Mouse (Mus musculus): Measurements from ENCODE around the gene Tom1l2. TPM values are rescaled to one million over a fixed set of nuclear protein-coding genes. Genes with fewer than 3 reads are reported as not detected.

The Tom1l2 gene
- polyA plus RNA-seq, 1 experiment from 2014 or later = 8.1 TPM

- Histone ChIP-seq H3K4me3 (ENCODE audit: inconsistent target) (no peak overlapping the region), H3K79me2 (ENCODE audit: inconsistent target) (no peaks in the 10 kb centered on the region), H3K36me3 (ENCODE audit: inconsistent target) (no peaks in the 10 kb centered on the region), H3K27ac (no peak overlapping the region)
- WGBS (ENCODE audit: missing documents) = 100% methylated on average over 2 of the region's 2 CpGs
These were observed 99.2 kb downstream of the Tom1l2 start for GRCm38 (mm10) chr11:60253546-60253945.

GRCm38 (mm10) chr11:60250971-60251643, 101.6 kb downstream of the Tom1l2 start:
- Histone ChIP-seq H3K27ac (no peak overlapping the region), H3K79me2 (ENCODE audit: inconsistent target) (no peaks in the 10 kb centered on the region), H3K36me3 (ENCODE audit: inconsistent target) (no peaks in the 10 kb centered on the region), H3K4me3 (ENCODE audit: inconsistent target) (no peak overlapping the region)
- 66% methylated on average over 6 of the region's 6 CpGs for WGBS (ENCODE audit: missing documents)

- Histone ChIP-seq H3K36me3 (ENCODE audit: inconsistent target) (no peaks in the 10 kb centered on the region), H3K79me2 (ENCODE audit: inconsistent target) (no peaks in the 10 kb centered on the region), H3K4me3 (ENCODE audit: inconsistent target) (no peak overlapping the region), H3K27ac (no peak overlapping the region)
- 94% methylated on average over 2 of the region's 2 CpGs for WGBS (ENCODE audit: missing documents)
These were observed 102.8 kb downstream of the Tom1l2 start for GRCm38 (mm10) chr11:60249885-60250284.

DNA sequence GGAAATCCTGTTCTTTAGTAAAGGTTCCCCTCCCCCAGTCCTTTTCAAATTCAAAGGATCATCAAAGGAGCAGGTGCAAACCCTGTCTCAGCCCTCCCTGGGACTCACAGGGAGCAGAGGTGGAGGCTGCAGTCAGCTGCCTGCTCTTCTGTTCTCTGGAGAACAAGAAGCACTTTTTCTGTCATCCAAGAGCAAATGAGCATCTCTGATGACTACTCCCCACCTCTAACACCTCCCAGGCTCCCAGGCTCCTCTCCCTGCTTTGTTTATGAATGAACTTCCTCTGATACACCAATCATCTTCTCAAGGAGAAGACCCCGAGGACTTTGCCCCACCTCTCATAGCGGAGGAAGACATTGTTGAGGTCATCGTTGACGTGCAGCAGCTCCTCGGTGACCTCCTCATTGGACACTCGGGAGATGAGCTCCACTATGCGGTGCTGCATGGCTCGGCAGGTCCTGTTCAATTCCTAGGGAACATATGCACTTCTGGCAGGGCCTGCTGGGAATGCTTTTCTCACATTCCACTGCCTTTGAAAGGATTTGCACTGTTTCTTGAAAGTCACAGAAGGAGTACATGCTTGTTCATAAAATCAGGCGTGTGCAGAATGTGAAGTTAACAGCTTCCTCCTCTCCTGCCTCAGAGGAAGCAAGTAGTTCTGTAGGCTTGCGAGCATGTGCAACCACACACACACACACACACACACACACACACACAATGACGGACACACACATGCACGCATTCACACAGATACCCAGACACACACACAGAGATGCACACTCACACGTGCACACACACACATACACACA, 103.9 kb downstream of the Tom1l2 start:
- H3K27ac ChIP-seq = no peak overlapping the region
- no peaks in the 10 kb centered on the region for H3K36me3 ChIP-seq (ENCODE audit: inconsistent target)
- WGBS (ENCODE audit: missing documents) = 55% methylated on average over 13 of the region's 13 CpGs
- H3K79me2 ChIP-seq (ENCODE audit: inconsistent target) = no peaks in the 10 kb centered on the region
- H3K4me3 ChIP-seq (ENCODE audit: inconsistent target) = no peak overlapping the region

- Histone ChIP-seq H3K4me3 (ENCODE audit: inconsistent target) (no peak overlapping the region), H3K36me3 (ENCODE audit: inconsistent target) (no peaks in the 10 kb centered on the region), H3K27ac (no peak overlapping the region), H3K79me2 (ENCODE audit: inconsistent target) (no peaks in the 10 kb centered on the region)
- 53% methylated on average over 4 of the region's 5 CpGs for WGBS (ENCODE audit: missing documents)
These were observed 104.8 kb downstream of the Tom1l2 start for GRCm38 (mm10) chr11:60247753-60248550.

DNA sequence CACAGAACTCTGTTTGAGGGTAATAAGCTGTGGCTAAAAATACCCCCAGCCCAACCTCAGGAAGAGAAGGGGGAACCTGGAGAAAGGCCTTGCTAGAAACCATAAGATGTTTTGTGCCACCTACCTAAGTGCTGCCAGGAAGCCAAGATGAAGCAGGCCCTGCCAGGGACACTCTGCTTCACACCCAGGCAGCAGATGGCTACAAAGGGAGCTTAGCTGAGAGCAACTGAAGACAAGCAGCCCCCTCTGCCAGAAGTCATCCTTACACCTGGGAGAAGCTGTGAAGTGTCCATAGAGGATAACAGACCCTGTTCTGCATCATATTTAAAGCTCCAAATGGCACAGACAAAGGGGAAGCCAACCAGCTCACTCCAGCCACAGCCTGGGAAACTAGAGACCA, 106.6 kb downstream of the Tom1l2 start:
- no peak overlapping the region for H3K4me3 ChIP-seq (ENCODE audit: inconsistent target)
- no peak overlapping the region for H3K27ac ChIP-seq
- no peaks in the 10 kb centered on the region for H3K36me3 ChIP-seq (ENCODE audit: inconsistent target)
- H3K79me2 ChIP-seq (ENCODE audit: inconsistent target) = no peaks in the 10 kb centered on the region

- no peaks in the 10 kb centered on the region for H3K36me3 ChIP-seq (ENCODE audit: inconsistent target)
- H3K27ac ChIP-seq = no peak overlapping the region
- no peaks in the 10 kb centered on the region for H3K79me2 ChIP-seq (ENCODE audit: inconsistent target)
- H3K4me3 ChIP-seq (ENCODE audit: inconsistent target) = no peak overlapping the region
- 89% methylated on average over 10 of the region's 11 CpGs for WGBS (ENCODE audit: missing documents)
These were observed 108.1 kb downstream of the Tom1l2 start for GRCm38 (mm10) chr11:60244503-60245143.

- 97% methylated on average over 4 of the region's 4 CpGs for WGBS (ENCODE audit: missing documents)
These were observed 112.2 kb downstream of the Tom1l2 start for GRCm38 (mm10) chr11:60240509-60240908.

GRCm38 (mm10) chr11:60235351-60235750, 117.4 kb downstream of the Tom1l2 start:
- Histone ChIP-seq H3K36me3 (ENCODE audit: inconsistent target) (no peaks in the 10 kb centered on the region), H3K4me3 (ENCODE audit: inconsistent target) (no peak overlapping the region), H3K79me2 (ENCODE audit: inconsistent target) (no peaks in the 10 kb centered on the region), H3K27ac (no peak overlapping the region)
- WGBS (ENCODE audit: missing documents) = 91% methylated on average over 5 of the region's 5 CpGs

More at GRCm38 (mm10) chr11:60240509-60240908, 112.2 kb downstream of the Tom1l2 start:
- Histone ChIP-seq H3K4me3 (ENCODE audit: inconsistent target) (no peak overlapping the region), H3K27ac (no peak overlapping the region), H3K79me2 (ENCODE audit: inconsistent target) (no peaks in the 10 kb centered on the region), H3K36me3 (ENCODE audit: inconsistent target) (no peaks in the 10 kb centered on the region)

- 87% methylated on average over 8 of the region's 8 CpGs for WGBS (ENCODE audit: missing documents)
- Histone ChIP-seq H3K4me3 (ENCODE audit: inconsistent target) (no peak overlapping the region), H3K27ac (no peak overlapping the region), H3K79me2 (ENCODE audit: inconsistent target) (no peaks in the 10 kb centered on the region), H3K36me3 (ENCODE audit: inconsistent target) (no peaks in the 10 kb centered on the region)
These were observed 119.5 kb downstream of the Tom1l2 start for GRCm38 (mm10) chr11:60233235-60233634.

DNA sequence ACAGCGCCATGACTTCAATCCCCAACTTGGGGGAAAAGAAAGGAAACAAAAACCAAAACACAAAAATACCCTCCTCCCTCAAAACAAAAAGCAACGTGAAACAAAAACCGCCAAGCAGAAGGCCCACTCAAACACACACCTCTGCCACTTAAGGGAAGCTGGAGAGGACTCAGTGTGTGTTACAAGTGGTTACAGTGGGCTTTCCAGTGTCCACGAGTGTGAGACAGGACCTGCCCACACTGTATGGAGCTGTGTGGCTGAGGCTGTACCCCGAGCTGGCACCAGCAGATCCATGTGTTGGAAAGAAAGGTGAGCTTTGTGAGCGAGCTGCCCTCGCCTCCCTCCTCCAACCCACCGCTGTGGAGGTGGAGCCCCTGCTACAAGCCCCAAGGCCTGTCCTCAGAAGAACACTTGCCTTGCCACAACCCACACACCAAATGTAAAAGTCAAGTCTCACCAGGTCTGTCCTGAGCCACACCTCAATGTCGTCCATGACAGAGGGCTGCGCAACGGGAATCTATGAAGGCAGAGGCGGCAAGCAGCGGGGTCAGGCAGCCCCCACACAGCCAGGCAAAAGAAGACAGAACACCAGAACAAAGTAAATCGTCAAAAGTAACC, 120.2 kb downstream of the Tom1l2 start:
- WGBS (ENCODE audit: missing documents) = 91% methylated on average over 13 of the region's 14 CpGs
- Histone ChIP-seq H3K4me3 (ENCODE audit: inconsistent target) (no peak overlapping the region), H3K36me3 (ENCODE audit: inconsistent target) (no peaks in the 10 kb centered on the region), H3K79me2 (ENCODE audit: inconsistent target) (no peaks in the 10 kb centered on the region), H3K27ac (no peak overlapping the region)

DNA sequence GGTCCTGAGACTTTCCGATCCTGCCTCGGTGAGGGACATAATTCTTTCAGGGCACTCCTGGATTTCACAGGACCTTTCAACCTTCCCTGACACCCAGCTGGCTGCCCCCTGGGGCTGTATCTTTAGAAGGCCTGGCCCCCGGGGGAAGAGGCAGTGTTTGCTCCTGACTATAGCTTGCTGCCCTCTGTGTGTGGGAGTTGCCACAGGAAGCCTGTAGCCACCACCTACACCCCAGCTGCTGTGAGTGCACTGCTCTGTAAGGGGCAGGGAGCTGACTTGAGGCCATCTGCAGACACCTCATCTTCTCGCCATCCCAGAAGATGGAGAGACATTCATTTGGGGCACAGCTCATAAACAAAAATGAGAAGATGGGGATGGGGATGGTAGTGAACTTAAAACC, 120.8 kb downstream of the Tom1l2 start:
- Histone ChIP-seq H3K36me3 (ENCODE audit: inconsistent target) (no peaks in the 10 kb centered on the region), H3K27ac (no peak overlapping the region), H3K79me2 (ENCODE audit: inconsistent target) (no peaks in the 10 kb centered on the region), H3K4me3 (ENCODE audit: inconsistent target) (no peak overlapping the region)
- 79% methylated on average over 4 of the region's 4 CpGs for WGBS (ENCODE audit: missing documents)

GRCm38 (mm10) chr11:60231326-60231725, 121.4 kb downstream of the Tom1l2 start:
- H3K27ac ChIP-seq = no peak overlapping the region
- no peak overlapping the region for H3K4me3 ChIP-seq (ENCODE audit: inconsistent target)
- no peaks in the 10 kb centered on the region for H3K79me2 ChIP-seq (ENCODE audit: inconsistent target)
- 100% methylated on average over 3 of the region's 3 CpGs for WGBS (ENCODE audit: missing documents)
- H3K36me3 ChIP-seq (ENCODE audit: inconsistent target) = no peaks in the 10 kb centered on the region

DNA sequence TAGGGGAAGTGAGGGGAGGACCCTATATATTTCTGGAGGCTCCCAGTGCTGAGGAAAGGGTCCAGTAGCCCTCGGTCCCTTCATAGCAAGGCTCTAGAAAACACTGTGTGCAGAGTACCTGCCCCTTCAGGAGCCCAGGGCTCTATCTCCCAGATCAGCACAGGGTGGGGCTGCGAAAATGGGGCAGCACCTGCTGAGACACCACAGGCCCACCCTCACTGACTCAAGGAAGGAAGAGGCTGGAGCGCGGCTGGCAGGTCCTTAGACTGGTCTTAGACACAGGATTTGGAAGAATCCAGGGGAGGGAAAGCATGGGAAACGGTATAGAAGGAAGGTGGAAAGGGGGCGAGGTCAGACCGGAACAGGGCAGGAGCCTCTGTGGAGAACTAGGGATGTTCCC, 122.2 kb downstream of the Tom1l2 start:
- 90% methylated on average over 7 of the region's 7 CpGs for WGBS (ENCODE audit: missing documents)
- Histone ChIP-seq H3K4me3 (ENCODE audit: inconsistent target) (no peak overlapping the region), H3K36me3 (ENCODE audit: inconsistent target) (no peaks in the 10 kb centered on the region), H3K79me2 (ENCODE audit: inconsistent target) (no peaks in the 10 kb centered on the region), H3K27ac (no peak overlapping the region)

Measured in macrophage (primary cell).